Mouse (Mus musculus) right cerebral cortex, postnatal 10 days (tissue): Measurements from ENCODE around the gene Yrdc.
A peak's percentile ranks its signal among the peaks of the same experiment; 100 is the strongest.

Source experiments
- DNase-seq, 2 experiments: peaks; one replicate each; pipeline ENCODE4 v3.0.0; 2021; ENCODE audit warnings: low spot score in 2 of 2

The Yrdc gene

DNA sequence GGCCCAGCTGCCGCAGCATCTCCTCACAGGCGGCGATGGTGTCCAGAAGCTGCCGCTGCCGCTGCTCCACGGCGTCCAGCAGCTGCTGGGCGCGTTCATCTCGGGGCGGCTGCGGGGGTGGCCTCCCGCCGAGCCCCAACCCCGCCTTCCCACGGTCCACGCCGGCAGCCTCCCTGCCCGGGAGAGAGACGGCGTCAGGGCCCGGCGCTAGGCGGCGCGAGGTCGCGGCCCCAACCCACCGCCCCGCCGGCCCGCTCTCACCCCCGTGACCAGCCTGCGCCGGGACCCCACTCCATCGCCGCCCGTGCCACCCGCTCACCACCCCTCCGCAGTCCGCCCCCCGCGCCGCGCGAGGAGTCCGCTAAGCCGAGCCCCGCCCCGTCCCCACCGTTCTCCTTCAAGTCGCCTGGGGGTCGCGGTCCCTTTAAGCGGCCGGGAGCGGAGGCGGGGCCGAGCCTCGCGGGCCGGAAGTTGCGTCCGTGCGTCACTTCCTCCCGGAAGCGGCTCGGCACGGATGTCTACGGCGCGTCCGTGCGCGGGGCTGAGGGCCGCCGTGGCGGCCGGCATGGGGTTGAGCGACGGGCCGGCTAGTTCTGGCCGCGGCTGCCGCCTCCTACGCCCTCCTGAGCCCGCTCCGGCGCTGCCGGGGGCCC is at the start of gene Yrdc:
TSS of gene Yrdc (plus strand) at position 419 of the 653 bp plus-strand sequence.
- DNase-seq, result peak; percentile 96

DNA sequence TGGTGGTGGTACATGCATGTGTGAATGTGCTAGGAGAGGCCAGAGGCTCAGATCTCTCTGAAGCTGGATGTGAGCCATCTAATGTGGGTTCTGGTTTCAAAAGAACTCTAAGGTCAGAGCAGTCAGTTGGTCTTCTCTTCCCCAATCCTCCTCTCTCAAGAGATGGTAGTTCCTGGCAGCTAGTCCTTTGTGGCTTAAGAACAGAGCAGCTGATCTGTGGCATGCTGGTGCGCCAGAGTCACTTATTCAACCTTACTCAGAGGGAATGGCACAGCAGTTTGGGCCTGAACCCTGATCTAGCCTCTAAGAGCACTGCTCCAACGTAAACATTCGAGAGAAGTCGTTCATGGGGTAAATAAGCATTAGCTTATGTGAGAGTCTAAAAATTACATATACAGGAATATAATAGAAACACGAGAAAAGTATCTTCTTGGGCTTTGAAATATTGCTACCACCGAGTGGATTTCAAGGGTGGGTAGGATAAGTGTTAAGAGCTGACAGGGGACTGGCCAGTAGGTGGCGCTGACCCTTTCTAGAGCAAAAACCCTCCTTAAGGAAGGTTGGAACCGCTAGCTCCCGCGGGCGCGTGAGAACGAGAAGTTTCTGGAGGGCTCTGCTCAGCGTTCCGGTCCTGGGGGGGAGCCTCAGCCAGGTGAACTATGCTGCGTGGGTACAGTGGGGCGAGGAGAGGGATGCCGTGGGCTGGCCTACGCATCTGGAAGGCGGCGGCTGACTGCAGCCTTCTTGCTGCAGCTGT is 48.7 kb upstream of the Yrdc start, which contains the start of gene Mtf1:
TSS of gene Mtf1 (plus strand) at position 553 of the 757 bp plus-strand sequence.
- DNase-seq, result peak; percentile 92 to 94

DNA sequence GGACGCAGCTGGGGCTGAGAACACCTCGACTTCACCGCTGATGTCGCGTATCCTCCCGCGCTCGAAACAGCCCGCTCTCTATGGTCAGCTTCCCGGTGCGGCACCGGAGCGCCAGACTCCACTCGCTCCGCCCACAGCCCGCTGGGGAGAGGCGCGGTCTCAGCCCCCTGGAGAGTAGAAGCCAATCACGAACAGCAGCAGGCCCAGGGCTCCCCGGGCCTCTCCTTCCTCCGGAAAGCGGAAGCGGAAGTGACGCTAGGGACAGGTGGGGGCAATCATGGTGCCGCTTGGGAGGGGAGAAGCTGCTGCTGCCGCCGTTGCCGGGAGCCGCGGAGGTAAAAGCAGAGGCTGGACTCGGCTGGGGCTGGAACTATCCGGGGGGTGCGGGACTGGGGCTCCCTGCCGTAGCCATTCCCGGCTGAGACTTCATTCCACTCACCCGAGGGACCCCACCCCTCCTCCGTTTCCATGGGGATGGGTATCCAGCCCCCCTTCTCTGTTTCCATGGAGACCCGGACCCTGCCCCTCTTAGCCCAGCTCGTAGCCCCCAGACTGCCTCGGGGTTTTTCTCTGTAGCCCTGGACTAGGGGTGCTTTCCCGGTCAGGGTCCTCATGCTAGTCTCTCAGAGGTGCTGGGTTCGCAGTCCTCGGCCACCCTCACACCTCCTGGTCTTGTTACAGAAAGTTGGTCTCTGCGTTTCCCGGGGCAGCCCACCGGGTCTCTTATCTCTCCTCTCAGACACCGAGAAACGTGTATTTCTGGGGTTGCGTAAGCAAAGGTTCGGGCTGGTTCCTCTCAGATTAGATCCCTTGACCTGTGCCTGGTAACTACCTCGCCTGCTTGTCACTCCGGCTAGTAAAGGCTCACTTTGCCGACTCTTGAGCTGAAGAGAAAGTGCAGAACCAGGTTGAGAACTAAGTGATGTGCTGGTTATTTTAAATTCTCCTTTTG is 47.9 kb upstream of the Yrdc start:
- DNase-seq, result peak; percentile 97 to 98

DNA sequence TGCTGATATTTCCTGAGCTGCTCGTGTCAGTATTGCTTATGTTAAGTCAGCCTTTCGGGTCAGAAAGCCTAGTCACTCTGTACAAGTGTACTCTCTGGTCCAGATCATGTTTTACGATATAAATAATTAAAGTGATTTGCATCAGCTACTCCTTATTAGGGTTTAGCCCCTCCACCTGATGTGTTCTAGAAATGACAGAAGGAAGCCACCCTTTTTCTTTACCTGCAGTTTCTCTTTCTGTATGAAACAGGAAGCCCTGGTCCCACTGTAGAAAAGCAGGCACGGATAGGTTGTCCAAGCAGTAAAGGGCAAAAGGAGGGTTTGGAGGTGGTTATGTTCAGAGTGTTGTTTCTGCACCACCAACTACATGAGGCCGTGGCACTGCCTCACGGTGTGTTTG is 47.1 kb upstream of the Yrdc start:
- no peak for DNase-seq

DNA sequence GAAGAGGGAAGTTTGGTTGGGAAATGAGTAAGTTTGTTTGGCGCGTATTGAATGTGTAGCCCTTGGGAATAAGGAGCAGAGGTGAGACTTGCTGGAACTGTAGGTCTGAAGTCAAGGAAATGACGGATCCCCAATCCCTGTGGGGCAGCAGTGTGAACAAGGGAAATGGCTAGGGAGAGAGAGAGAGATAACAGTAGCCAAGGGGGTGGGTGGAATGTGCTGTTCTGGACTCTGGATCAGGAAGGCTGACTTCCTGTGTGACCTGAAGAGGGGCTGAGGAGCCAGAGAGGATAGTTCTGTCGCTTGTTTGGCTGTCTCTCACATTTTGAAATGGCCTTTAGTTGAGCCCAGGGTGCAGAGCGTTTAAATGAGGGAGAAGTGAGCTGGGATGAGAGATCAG is 42.0 kb upstream of the Yrdc start:
- DNase-seq, result no peak

DNA sequence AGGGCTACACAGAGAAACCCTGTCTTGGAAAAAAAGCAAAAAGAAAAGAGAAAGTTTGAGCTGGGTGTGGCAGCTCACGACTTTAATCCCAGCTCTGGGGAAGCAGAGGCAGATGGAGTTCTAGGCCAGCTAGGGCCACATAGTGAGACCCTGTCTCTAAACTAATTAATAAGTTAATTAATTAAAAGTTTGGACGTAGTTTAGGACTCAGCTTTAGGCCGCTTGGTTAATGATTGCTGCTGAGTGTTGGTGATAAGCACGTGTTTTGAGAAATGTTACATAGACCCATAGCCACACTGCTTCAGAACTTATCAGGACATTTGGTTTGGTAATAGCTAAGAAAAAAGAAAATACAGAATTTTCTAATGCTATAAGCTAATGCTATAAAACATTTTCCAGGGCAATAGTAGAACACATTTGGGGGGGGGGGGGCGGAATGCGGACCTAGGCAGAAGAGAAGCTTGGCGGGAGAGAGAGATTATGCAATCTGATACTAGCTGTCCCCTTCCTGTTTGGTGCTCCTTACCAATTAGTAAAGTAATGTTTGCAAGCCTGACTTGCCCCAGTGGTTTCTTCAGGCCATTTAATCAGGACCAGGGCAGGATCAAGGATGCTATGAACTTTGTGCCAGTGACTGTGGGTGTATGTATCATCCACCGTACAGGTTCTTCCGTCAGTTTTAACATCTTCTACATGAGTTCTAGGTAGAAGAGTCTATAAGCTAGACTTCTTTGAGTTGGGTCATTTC is 41.2 kb upstream of the Yrdc start:
- DNase-seq, result no peak

DNA sequence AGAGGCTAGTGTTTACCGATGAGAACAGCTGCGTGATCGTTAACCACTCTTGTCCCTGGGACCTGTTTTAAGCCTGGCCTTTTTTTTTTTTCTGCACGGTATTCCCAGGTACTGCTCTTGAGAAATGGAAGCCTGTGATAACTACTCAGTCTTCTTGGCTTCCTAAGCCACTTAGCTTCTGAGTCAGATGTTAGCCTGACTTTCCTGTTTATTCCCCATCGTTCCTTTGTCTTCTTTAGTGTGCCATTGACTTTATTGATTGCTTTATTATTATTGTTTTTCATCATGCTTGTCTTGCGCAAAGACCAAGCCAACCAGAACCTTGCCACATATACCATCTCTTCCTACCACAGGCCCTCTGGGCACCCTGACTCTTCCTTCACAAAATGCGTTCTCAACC is 40.4 kb upstream of the Yrdc start:
- DNase-seq, result no peak

DNA sequence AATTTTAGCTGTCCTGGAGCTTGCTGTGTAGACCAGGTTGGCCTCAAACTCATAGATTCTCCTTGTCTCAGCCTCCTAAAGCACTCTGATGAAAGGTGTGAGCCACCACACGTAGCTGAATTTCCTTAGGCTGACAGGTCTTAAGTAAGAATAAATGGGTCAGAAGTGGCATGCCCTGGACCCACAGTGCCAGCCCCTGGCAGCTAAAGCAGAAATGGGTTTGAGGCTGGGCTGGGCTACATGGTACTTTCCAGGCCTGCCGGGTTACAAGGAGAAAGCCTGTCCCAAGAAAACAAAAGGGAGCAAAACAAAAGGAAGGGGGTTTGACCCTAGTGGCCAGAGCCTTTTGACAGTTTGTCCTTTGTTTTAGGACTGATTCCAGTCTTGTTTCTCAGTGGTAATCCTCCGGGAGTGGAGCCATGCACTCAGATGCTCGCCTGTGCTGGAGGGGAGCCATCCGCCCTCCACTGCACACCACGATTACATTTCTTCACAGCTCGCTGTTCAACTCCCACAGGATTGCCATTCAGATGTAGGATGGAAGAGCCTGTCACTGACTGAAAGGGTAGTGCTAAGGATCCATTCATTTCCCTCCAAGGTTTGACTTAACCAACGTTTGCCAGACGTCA is 39.0 kb upstream of the Yrdc start:
- peak; percentile 61 to 72 for DNase-seq

DNA sequence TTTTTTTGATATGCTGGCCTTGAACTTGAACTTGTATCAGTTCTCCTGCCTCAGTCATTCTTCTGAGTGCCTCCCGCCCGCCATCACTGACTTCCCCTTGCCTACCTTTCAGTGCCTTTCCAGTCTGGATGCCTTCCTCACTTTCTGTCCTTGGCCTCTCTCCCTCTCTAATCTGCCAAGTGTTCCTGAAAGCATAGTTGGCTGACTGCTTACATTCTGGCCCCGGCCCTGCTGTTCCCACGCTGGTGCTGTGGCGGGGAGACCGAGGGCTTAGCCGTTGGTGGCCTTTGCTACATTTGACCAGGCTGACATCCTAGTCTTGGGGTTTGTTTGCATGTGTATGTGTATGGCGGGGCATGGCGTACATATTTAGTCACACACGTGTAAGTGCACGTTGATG is 34.6 kb upstream of the Yrdc start:
- peak; percentile 40 to 44 for DNase-seq

DNA sequence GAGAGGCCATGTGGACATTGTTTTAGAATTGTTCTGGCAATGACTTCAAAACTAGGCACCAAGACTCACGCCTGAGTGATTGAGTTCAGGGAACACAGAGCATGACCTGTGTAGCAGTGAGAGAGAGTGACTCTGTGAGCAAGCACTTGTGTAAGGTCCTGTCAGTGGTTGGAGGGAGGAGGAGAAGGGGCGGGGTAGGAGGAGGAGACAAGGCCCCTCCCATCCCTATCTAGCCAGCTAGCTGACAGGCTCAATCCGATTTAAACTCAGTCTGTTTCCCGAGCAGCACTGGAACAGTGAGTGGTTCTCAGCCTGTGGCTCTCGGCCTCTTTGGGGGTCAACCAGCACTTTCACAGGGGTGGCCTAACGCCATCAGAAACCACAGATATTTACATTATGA is 32.7 kb upstream of the Yrdc start:
- no peak for DNase-seq

DNA sequence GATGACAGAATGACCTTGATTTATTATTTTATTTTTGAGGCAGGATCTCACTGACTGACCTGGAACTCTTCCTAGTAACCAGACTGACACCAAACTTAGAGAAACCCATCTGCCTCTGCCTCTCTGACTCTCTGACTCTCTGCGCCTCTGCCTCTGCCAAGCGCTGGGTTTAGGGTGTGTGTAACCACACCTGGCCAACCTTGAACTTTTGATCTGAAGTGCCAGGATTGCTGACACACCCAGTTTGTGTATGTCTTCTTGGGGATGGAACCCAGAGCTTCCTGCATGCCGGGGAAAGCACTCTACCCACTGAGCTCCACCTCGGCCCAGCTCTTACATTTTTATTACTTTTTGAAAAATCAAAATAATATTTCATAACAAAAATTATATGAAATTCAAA is 31.6 kb upstream of the Yrdc start:
- DNase-seq, result no peak

DNA sequence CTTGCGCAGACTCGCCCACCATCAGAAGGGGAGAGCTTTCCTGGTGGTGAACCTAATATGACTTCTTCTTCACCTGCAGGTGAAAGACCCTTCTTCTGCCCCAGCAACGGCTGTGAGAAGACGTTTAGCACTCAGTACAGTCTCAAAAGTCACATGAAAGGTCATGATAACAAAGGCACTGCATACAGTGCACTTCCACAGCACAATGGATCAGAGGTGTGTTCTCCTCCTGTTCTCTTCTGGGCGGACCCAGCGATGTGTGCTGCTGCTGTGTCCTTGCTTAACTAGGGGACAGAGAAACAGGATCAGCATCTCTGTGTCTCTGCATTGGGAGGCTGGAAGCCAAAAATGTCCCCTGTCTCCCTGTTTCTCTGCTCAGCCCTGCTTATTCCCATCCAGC is 25.5 kb upstream of the Yrdc start:
- no peak for DNase-seq

DNA sequence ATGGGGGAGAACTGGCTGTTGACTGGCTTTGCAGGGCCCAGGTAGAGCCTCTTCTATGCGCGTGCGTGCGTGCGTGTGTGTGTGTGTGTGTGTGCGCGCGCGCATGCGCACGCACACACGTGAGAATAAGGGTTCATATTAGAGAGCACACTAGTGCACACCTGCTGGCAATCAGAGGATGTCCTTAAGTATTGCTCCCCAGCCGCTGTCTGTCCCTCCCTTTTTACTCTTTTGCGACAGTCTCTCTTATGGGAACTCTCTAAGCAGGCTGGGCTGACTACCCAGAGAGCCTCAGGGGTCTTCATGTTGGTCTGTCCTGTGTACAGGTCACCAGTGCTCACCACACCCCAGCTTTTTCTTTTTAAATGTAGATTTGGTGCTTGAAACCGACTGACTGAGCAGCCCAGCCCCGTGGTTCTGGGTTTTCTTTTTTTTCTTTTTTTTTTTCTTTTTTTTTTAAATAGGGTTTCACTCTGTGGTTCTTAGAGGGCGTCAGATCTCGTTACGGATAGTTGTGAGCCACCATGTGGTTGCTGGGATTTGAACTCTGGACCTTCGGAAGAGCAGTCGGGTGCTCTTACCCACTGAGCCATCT is 25.0 kb upstream of the Yrdc start:
- no peak for DNase-seq

DNA sequence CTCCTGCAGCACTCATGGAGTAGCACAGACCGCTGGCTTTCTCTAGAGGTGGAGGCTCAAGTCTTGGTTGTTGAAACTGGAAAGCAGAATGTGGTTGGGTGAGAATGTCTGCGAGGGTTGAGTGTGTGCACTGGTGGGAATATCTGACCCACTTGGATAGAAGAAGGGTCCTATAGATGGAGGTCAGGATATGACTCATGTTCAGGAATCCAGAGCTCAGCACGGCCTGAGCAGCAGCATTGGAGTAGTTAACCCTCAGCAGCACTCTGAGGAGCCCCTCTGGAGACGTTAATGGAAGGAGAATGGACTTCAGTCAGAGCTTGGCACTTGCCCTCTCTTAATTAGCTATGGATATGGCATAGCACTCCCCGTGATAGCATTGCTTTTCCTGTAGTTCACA is 20.8 kb upstream of the Yrdc start:
- DNase-seq, result no peak

DNA sequence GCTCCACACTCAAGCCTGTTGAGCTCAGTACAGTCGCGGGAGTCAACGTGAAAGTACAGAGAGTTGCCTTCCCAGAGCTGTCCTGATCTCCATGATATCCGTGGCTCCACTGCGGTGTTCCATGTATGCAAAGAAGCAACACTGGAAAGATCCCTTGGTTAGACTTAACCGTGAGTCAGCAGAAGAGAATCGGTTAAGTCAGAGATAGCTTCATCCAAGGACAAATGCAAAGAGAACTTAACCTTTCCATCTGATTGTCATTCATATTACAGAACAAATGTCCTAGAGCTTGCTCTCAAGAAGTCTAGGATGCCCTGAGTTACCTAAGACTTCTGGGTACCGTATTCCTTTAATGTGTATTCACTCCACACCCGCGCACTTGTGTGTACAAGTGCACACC is 17.7 kb upstream of the Yrdc start:
- no peak for DNase-seq

DNA sequence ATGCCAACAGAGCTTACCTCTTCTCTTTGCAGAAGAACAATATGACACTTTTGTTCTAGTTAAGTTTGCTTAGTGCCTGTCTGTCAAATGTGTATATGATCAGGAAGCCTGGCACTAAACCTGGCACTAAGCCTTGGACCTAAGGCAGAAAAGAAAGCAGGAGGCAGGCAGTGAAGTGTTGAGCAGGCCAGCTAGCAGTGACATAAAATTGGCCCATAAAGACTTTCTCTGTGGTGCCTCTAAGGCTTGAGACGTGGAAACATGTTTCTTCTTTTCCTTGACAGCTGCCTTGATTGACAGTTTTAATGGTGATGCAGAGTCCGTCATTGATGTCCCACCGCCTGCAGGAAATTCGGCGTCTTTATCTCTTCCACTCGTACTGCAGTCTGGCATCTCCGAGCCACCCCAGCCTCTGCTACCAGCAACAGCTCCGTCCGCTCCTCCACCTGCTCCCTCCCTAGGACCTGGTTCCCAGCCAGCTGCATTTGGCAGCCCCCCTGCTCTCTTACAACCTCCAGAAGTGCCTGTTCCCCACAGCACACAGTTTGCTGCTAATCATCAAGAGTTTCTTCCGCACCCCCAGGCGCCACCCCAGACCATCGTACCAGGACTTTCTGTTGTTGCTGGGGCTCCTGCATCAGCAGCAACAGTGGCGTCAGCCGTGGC is 12.3 kb upstream of the Yrdc start:
- DNase-seq, result no peak

DNA sequence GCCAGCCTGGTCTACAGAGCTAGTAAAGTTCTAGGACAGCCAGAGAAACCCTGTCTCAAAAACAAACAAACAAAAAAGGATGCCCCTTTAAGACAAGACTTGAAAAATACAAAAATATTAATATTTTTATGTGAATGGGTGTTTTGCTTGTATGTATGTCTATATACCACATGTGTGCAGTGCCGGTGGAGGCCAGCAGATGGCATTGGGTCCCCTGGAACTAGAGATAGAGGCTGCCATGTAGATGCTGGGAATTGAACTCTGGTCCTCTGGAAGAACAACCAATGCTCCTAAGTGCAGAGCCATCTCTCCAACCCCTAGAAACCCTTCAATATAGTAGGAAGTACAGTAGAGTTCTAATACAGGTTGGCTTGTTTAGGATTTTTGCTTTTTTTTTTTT is 9.5 kb upstream of the Yrdc start:
- no peak for DNase-seq

DNA sequence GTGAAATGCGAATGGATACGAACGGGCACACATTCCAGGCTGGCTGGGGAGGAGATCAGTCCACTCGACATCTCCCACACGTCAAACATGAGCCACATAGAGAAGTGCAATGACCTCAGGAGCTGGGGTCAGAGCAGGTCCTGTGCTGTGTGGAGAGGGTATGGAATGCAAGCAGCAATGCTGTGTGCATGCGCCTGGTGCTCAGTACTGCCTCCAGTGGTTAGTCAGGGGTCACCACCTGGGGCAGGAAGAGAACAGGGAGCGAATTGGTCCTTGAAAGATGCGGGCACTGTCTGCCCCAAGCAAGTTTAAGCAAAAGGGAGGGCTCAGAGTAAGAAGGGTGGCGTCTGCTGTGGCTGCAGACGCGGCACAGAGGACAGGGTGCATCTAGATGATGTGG is 7.0 kb upstream of the Yrdc start:
- peak in 1 of 2 experiments; percentile 48 for DNase-seq

DNA sequence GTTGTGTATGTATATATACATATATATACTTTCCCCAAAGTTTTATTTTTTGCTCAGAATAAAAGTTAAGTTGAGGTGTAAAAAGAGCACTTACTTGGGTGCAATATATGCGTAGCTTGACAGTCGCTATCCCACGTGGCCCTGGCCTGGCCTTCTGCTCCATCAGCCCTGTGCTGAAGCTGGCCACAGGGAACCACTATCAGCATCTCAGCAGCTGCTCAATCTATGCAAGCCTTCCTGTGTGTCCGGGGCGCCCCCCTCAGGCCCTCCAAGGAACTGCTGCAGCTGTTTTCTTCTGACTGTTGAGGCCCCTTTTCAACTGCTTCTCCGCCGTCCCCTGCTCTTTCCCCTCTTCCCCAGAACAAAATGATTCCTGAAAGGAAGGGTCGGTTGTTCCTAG is 2.9 kb upstream of the Yrdc start:
- DNase-seq, result peak; percentile 88 to 90

DNA sequence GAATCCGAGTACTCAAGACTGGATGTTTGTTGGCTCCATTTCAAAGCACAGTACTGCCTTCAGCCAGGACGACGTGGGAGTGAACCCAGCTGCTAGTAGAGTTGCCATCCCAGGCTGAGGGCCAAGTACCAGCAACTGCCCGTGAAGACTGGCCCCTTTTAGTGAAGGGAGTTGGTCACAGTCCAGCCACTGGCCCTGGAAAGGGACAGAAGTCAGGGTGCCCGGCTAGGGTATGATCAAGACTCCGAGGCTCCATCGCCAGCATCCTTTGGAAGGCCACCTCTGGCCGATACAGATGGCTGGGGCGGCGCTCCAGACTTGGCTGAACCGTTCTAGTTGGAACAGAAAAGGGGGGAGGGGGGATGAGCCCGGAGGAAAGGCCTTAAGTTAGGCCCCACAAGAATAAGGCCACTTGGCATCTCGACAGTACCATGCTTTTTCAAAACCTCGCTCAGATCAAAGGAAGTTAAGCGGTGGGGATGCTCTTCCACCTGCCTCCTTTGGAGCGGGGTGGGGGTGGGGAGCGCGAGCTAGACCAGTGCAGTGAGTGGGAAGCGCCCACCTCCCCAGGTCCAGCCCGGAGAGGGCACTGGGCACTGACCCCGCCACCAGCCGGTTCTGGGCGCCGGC is 733 bp upstream of the Yrdc start:
- peak; percentile 91 to 93 for DNase-seq
